Mouse (Mus musculus): ENCODE data around the gene Med13l. TPM values are rescaled to one million over a fixed set of nuclear protein-coding genes. Genes with fewer than 3 reads are reported as not detected.

The Med13l gene
- polyA plus RNA-seq, 1 experiment from 2014 or later = 9.3 TPM

DNA sequence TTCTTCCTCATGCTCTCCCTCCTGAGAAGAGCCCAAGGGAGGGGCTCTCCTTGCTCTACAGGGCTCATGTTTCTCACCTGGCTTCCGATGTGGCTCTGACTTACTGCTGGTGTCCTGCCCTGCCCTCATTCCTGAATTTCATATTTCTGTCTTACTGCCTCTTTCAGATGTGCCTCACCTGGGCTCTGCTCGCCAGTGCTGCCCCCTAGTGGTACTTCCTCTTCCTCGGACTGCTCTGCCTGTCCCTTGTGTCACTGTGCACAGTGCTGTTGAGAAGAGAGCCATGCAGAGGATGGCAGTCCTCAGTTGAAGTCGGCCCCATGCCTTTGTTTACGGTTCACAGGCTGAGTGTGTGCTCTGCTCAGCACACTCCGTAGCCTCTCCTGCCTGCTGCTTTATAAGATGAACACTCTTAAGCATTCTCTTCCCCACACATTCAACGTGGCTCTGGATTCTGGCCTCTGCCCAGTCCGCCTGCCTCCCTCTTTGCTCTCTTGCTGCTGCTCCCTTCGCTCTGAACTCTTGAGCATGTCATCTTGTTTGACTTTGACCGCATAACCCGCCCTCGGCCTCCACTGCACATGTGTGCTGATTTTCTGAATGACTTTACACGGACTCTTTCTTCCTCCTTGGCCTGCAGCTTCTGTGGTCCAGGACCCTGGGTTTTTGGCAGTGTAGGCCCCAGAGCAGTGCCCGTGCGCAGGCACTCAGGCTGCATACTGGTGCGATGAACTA lies 147.9 kb downstream of the Med13l start:
- Histone ChIP-seq H3K27ac (no peak overlapping the region), H3K9ac (no peak overlapping the region), H3K4me1 (peaks cover 42% of the 10 kb centered on the region), H3K4me3 (no peak overlapping the region), H3K27me3 (no peaks in the 10 kb centered on the region), H3K9me3 (no peaks in the 10 kb centered on the region), H3K36me3 (no peaks in the 10 kb centered on the region), H3K4me2 (no peak overlapping the region)
- 52% methylated on average over 16 of the region's 16 CpGs for WGBS
- ATAC-seq (ENCODE audit: borderline replicate concordance, extremely low read depth, low FRiP score, low TSS enrichment) = no peak

DNA sequence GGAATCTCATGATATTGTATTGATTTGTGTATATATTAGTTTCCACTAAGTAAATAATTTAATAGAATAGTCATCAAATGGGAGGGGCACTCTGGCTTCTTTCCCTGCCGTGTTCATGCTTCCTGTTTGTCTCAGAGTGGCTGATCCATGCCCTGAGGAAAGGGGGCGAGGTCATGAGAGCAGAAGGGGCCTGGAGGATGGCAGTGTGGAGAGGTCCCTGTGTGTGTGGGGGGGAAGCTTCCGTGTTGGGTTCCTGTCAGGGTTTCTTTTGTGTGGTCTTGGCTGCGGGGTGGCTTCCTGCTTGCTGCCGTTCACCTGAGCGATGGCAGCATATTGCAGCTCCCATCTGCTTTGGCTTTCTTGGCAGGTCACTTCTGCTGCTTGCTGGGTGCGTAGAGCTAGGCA lies 149.4 kb downstream of the Med13l start:
- H3K27me3 ChIP-seq = no peaks in the 10 kb centered on the region
- H3K9me3 ChIP-seq = no peaks in the 10 kb centered on the region
- H3K4me3 ChIP-seq = no peak overlapping the region
- peak overlapping the region; percentile 49; the same call in 1 of the 2 replicates for H3K27ac ChIP-seq
- no peaks in the 10 kb centered on the region for H3K36me3 ChIP-seq
- peaks cover 42% of the 10 kb centered on the region for H3K4me1 ChIP-seq
- no peak for ATAC-seq (ENCODE audit: borderline replicate concordance, extremely low read depth, low FRiP score, low TSS enrichment)
- no peak overlapping the region; the same call in 1 of the 2 replicates for H3K9ac ChIP-seq
- H3K4me2 ChIP-seq = no peak overlapping the region
- WGBS = 58% methylated on average over 7 of the region's 7 CpGs

DNA sequence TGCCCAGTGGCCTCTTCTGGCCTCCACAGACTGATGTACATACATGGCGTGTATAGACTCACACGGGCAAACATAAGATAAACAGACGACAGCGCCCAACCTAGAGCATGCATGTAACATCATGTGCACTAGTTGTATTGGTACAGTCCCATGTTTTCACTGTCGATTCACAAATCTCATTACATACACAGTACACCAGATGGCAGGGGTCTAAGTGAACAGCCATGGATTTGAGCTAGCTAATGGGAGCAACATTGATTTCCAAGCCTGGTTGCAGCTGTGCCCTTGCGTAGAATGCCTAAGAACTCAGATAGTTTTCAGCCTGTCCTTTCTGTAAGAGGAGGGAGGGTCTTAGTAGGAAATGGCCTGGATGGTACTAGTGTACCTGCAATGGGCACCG lies 155.0 kb downstream of the Med13l start:
- 80% methylated on average over 7 of the region's 7 CpGs for WGBS
- no peaks in the 10 kb centered on the region for H3K27me3 ChIP-seq
- no peak overlapping the region for H3K4me3 ChIP-seq
- no peaks in the 10 kb centered on the region for H3K36me3 ChIP-seq
- H3K9me3 ChIP-seq = no peaks in the 10 kb centered on the region
- no peak overlapping the region for H3K9ac ChIP-seq
- no peak overlapping the region for H3K4me2 ChIP-seq
- H3K4me1 ChIP-seq = peaks cover 16% of the 10 kb centered on the region
- H3K27ac ChIP-seq = no peak overlapping the region
- ATAC-seq (ENCODE audit: borderline replicate concordance, extremely low read depth, low FRiP score, low TSS enrichment) = no peak

DNA sequence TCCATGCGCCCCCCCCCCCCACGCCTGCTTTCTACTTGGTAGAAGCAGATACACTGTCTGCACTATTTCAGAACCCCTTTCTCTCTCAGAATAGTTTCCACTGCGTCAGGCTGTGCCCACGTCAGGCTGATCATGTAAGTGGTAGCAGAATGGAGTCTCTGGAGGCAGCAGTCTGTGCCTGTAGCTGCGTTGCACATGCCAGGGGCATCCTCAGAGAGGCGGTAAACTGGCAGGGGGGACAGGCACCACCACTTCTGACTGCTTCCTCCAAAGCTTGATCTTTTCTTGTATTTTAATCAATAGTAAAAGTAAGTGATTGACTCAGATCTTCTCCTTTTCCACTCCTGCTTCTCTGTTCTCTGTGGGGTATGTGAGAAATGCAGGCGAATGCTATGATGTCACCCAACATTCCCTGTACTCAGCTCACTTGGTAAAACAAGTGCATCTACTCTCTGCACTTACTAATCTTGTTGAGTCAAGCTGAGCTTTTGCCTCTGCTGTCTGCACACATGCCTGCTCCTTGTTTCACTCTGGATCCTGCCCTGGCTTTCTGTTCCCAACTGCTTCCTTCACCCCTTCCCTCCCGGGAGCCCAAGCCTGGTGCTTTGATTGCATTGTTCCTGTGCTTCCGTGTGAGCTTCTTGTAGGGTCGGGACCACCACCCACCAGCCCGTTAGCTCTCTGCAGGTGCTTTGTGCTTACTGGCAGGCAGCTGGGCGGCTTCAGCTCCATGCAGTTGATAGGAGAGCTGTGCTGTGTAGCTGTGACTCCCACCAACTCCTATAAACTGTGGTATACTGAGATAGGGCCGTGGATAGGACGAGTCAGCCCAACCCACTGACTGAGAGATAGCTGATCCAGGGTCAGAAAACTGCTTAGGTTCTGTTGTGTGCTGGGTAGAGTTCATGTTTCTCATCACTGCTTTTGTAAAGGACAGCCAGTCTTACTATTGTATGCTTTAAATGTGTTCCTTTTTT lies 156.1 kb downstream of the Med13l start:
- no peaks in the 10 kb centered on the region for H3K36me3 ChIP-seq
- no peak for ATAC-seq (ENCODE audit: borderline replicate concordance, extremely low read depth, low FRiP score, low TSS enrichment)
- H3K4me1 ChIP-seq = peaks cover 15% of the 10 kb centered on the region
- H3K27ac ChIP-seq = no peak overlapping the region
- no peaks in the 10 kb centered on the region for H3K9me3 ChIP-seq
- 56% methylated on average over 14 of the region's 14 CpGs for WGBS
- H3K27me3 ChIP-seq = no peaks in the 10 kb centered on the region
- no peak overlapping the region for H3K4me2 ChIP-seq
- no peak overlapping the region for H3K9ac ChIP-seq
- no peak overlapping the region for H3K4me3 ChIP-seq

DNA sequence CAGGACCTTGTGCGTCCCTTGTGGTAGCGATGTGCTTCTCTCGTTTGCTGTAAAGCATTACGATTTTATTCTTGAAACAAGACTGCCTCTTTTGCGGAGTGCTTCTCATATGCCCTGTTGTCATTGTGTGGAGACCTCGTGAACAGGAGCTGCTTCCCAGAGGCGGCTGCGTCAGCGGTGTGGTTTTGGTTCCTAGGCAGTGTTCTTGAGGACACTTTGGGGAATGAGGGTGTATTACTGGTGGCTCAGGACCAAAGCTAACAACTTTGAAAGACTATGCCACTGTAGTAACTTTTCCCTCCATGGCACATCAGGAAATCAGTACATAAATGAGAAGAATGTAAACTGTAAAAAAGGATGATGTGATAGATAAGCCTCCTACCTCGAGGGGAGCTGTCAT lies 157.0 kb downstream of the Med13l start:
- Histone ChIP-seq H3K9ac (no peak overlapping the region), H3K4me3 (no peak overlapping the region), H3K4me1 (peaks cover 16% of the 10 kb centered on the region), H3K9me3 (no peaks in the 10 kb centered on the region), H3K4me2 (no peak overlapping the region), H3K27ac (no peak overlapping the region), H3K36me3 (no peaks in the 10 kb centered on the region), H3K27me3 (no peaks in the 10 kb centered on the region)
- WGBS = 66% methylated on average over 10 of the region's 10 CpGs
- no peak for ATAC-seq (ENCODE audit: borderline replicate concordance, extremely low read depth, low FRiP score, low TSS enrichment)

DNA sequence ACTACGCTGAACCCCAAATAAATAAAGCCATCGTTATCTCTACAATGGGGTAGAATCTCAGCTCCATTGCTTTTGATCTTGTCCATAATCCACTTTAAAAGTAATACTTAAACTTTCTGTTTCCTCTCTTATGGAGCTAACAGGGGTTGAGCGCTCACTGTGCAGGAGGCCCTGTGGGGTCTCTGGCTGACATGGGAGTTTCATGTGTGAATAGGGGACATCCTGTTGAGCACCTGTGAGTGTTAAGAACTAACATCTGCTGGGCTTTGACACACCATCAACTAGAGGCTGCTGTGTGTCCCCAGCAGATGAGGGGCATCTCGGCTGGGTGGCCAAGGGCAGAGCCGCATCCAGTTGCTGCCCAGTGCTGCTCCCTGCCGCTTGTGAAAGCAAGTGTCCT lies 157.6 kb downstream of the Med13l start:
- Histone ChIP-seq H3K9me3 (no peaks in the 10 kb centered on the region), H3K36me3 (no peaks in the 10 kb centered on the region), H3K27me3 (no peaks in the 10 kb centered on the region), H3K4me3 (no peak overlapping the region), H3K27ac (no peak overlapping the region), H3K4me1 (peaks cover 16% of the 10 kb centered on the region), H3K9ac (no peak overlapping the region), H3K4me2 (no peak overlapping the region)
- ATAC-seq (ENCODE audit: borderline replicate concordance, extremely low read depth, low FRiP score, low TSS enrichment) = no peak
- 82% methylated on average over 6 of the region's 6 CpGs for WGBS

DNA sequence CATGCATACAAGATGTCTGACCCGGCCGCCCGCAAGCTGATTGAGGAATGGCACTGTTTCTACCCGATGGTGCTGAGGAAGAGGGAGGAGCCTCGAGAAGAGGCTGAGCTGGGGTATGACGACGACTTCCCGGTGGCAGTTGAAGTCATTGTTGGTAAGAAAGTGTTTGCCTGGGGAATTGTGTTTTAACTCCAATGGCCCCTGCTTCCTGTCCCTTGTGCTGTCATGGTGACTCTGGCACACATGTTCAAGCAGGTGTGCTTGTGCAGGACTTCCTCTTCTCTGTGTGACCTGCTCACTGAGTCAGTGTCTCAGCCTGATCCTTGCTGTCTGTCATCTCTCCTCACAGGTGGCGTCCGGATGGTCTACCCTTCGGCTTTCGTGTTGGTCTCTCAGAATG lies 160.9 kb downstream of the Med13l start:
- Histone ChIP-seq H3K9ac (no peak overlapping the region), H3K9me3 (no peaks in the 10 kb centered on the region), H3K27ac (no peak overlapping the region), H3K4me3 (no peak overlapping the region), H3K27me3 (no peaks in the 10 kb centered on the region), H3K36me3 (peaks cover 13% of the 10 kb centered on the region; the same call in 1 of the 2 replicates), H3K4me2 (no peak overlapping the region), H3K4me1 (peaks cover 13% of the 10 kb centered on the region)
- WGBS = 70% methylated on average over 12 of the region's 12 CpGs
- no peak for ATAC-seq (ENCODE audit: borderline replicate concordance, extremely low read depth, low FRiP score, low TSS enrichment)

DNA sequence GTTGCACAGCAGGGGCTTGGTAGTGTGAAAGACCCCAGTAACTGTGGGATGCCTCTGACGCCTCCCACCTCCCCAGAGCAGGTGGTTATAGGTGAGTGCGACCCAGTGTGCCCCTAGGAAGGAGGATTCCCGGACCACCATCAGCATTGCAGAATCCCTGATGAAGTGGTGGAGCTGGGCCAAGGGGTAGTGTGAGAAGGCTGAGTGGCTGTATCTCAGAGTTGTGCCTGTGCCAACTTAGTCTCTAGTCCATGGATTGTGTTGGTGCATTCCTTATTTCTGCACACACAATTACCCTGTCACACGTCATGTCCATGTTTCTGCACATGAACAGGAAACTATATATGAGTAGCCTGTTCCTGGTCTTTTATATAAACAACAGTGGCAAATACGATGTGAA lies 161.4 kb downstream of the Med13l start:
- 69% methylated on average over 5 of the region's 5 CpGs for WGBS
- no peak for ATAC-seq (ENCODE audit: borderline replicate concordance, extremely low read depth, low FRiP score, low TSS enrichment)
- H3K4me3 ChIP-seq = no peak overlapping the region
- H3K9me3 ChIP-seq = no peaks in the 10 kb centered on the region
- peaks cover 13% of the 10 kb centered on the region; the same call in 1 of the 2 replicates for H3K36me3 ChIP-seq
- H3K27ac ChIP-seq = no peak overlapping the region
- H3K4me1 ChIP-seq = peaks cover 12% of the 10 kb centered on the region
- no peak overlapping the region for H3K4me2 ChIP-seq
- H3K9ac ChIP-seq = no peak overlapping the region
- no peaks in the 10 kb centered on the region for H3K27me3 ChIP-seq

DNA sequence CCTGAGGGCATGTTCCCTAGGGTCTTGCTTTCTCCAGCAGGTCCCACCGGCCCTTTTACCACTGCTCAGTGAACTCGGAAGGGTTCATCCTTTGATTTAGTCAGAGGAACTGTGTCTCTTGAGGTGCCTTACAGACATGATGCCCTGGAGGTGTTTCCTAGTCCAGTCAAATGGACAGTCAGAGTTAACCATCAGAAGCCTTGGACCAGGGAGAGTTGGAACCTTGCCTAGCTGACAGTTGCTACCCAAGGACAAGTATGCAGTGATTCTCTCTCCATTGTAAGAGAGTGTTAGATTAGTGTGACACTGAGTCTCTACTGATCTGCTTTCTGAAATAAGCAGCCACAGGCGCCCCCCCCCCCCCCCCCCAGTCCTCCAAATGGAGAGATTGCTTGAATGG lies 162.0 kb downstream of the Med13l start:
- Histone ChIP-seq H3K4me3 (no peak overlapping the region), H3K9me3 (no peaks in the 10 kb centered on the region), H3K4me1 (peaks cover 10% of the 10 kb centered on the region), H3K27ac (no peak overlapping the region), H3K4me2 (no peak overlapping the region), H3K9ac (no peak overlapping the region), H3K36me3 (peaks cover 19% of the 10 kb centered on the region; the same call in 1 of the 2 replicates), H3K27me3 (no peaks in the 10 kb centered on the region)
- WGBS = 65% methylated on average over 3 of the region's 3 CpGs
- ATAC-seq (ENCODE audit: borderline replicate concordance, extremely low read depth, low FRiP score, low TSS enrichment) = no peak

DNA sequence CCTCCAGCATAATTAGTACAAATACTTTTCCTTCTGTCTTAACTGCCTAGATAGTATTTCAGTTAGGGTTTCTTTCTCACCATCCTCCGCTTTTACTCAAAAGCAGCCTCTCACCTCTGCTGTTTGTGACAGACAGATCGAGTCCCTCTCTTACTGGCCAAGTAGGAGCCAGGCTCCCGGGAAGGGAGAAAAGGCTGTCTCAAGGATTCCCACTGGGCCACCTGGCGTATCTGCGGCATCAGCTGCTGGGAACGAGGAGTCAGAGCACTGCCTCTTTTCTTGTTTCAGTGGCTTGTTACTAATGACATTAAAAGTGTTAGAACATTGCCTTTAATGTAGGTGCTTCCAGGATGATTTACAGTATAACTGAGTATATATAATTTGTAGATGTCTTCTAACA lies 164.9 kb downstream of the Med13l start:
- no peak overlapping the region for H3K9ac ChIP-seq
- H3K9me3 ChIP-seq = no peaks in the 10 kb centered on the region
- 0 out of 2 replicates have a peak, but pooled peaks cover 9% of the 10 kb centered on the region for H3K4me1 ChIP-seq
- 72% methylated on average over 6 of the region's 6 CpGs for WGBS
- no peaks in the 10 kb centered on the region for H3K27me3 ChIP-seq
- no peak overlapping the region for H3K27ac ChIP-seq
- ATAC-seq (ENCODE audit: borderline replicate concordance, extremely low read depth, low FRiP score, low TSS enrichment) = no peak
- H3K36me3 ChIP-seq = peaks cover 48% of the 10 kb centered on the region
- H3K4me3 ChIP-seq = no peak overlapping the region
- H3K4me2 ChIP-seq = no peak overlapping the region

DNA sequence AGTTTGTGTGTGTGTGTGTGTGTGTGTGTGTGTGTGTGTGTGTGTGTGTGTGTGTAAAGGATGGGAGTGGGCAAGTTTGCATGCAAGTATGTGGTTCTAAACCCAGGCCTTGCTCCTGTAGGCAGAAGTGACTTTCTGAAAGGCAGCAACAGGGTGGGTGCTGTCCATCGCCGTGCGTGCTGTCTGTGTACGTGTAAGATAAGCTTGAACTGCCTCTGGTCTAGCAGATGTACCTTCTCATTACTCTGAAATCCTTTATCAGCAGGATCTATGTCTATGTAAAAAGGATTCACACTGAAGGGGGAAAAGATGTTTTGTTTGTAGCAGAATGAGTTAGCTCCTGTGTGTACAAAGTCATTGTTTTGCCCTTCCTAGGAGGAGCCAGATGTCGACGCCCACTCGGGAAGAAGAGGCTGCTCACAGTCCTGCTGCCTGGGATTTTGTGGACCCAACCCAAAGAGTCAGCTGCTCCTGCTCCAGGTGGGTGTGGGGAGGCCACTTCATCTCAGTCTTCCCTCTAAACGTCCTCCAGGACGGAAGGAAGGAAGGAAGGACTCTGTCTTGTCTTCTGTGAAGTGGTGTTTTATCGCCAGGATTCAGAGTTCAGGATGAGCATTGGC lies 165.5 kb downstream of the Med13l start:
- H3K36me3 ChIP-seq = peaks cover 53% of the 10 kb centered on the region
- no peaks in the 10 kb centered on the region for H3K9me3 ChIP-seq
- H3K27ac ChIP-seq = peak overlapping the region; percentile 23; the same call in 1 of the 2 replicates
- no peak overlapping the region for H3K4me3 ChIP-seq
- ATAC-seq (ENCODE audit: borderline replicate concordance, extremely low read depth, low FRiP score, low TSS enrichment) = peak; percentile 57
- H3K4me1 ChIP-seq = 0 out of 2 replicates have a peak, but pooled peaks cover 9% of the 10 kb centered on the region
- no peak overlapping the region for H3K4me2 ChIP-seq
- H3K27me3 ChIP-seq = no peaks in the 10 kb centered on the region
- H3K9ac ChIP-seq = no peak overlapping the region
- WGBS = 62% methylated on average over 10 of the region's 10 CpGs

Measured in lung, embryonic 15.5 days (tissue).